Mouse (Mus musculus) layer of hippocampus, postnatal 25 days (tissue): ENCODE data around the gene Gtpbp4. TPM values are rescaled to one million over a fixed set of nuclear protein-coding genes. Genes with fewer than 3 reads are reported as not detected.

Experiments
- microRNA-seq, 2 experiments: library from miRNA; unstranded; fragments of <30 nt; microRNA quantifications; one replicate each; pipeline ENCODE4 v1.2.0; 2021
- total RNA-seq, 2 experiments: library from RNA; stranded (reverse); gene quantifications; 2 replicates each; pipeline ENCODE4 v1.2.3; 2021

Gene Gtpbp4
- total RNA-seq, 2 experiments from 2014 or later: 39.1 to 39.3 TPM

Small RNA genes lying within 50 kb of the gene (microRNA-seq; reads per million reads assigned to microRNA genes)
- 0 reads per million in 2 experiments for gene Gm22750

Other genes starting within 250 kb of the Gtpbp4 start
- gene Wdr37, start 124.2 kb downstream of the Gtpbp4 start, total RNA-seq: 10 to 100 TPM; 84.9 to 89.5 TPM
- 10 to 100 TPM; 37.4 to 43.1 TPM for gene Idi1, start 110.6 kb downstream of the Gtpbp4 start, total RNA-seq
- not detected for gene Gm9745, start 47.9 kb downstream of the Gtpbp4 start, total RNA-seq
- not detected for gene Idi2, start 43.2 kb downstream of the Gtpbp4 start, total RNA-seq
- gene Larp4b, start 97.8 kb upstream of the Gtpbp4 start, total RNA-seq: 10 to 100 TPM; 73.2 to 76.8 TPM